Mouse (Mus musculus) ES-Bruce4 (cell line): ENCODE results near the gene Slirp.
"Not testable (repeated sequence)": the region's sequence is repeated elsewhere in the genome, so short reads cannot be mapped to it uniquely, and the experiment has no call there.

ENCODE experiments used
- CTCF ChIP-seq: IDR thresholded peaks from one replicate; pipeline ENCODE4 v1.8.1; 2011; ENCODE audit warnings: low read depth, low read length
- EP300 ChIP-seq: IDR thresholded peaks from 2 replicates; pipeline ENCODE4 v1.6.1; 2011; ENCODE audit warnings: low read depth, low read length; ENCODE audit not compliant: insufficient read depth
- POLR2A ChIP-seq: IDR thresholded peaks from one replicate; pipeline ENCODE4 v1.8.1; 2011; ENCODE audit warnings: low read length; ENCODE audit not compliant: insufficient read depth

DNA sequence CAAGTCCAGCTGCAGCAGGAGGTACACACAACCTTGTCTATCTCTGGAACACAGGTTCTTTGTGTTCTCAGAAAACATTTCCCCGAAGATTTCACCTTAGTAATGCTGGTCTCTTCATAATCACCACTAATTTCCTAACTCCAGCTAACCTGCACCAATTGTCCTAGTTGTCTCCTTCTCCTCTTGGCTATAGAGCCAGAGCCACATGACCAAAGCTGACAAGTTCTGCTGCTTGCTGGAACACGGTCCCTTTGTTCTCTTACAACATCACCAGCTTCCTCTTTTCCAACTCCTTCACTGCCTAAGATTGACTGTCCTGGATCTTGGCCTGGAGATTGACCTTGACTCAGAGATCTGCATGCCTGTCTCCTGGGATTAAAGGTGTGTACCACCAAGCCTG, 45.0 kb downstream of the Slirp start:
- not testable (repeated sequence) for TF ChIP-seq POLR2A, EP300, CTCF
